Mouse (Mus musculus): ENCODE results near the gene Dnah8. TPM values are rescaled to one million over a fixed set of nuclear protein-coding genes. Genes with fewer than 3 reads are reported as not detected.
A peak's percentile ranks its signal among the peaks of the same experiment; 100 is the strongest.

Gene Dnah8
- polyA plus RNA-seq, 1 experiment from 2014 or later = 0.43 TPM

GRCm38 (mm10) chr17:30734770-30735169 lies 110.6 kb downstream of the Dnah8 start:
- Histone ChIP-seq H3K36me3 (ENCODE audit: insufficient read depth, low read length) (no peaks in the 10 kb centered on the region), H3K27me3 (ENCODE audit: insufficient read depth, low read length) (no peaks in the 10 kb centered on the region), H3K27ac (no peak overlapping the region), H3K9ac (ENCODE audit: low read depth, low read length) (no peak overlapping the region), H3K4me1 (replicated peaks; ENCODE audit: insufficient read depth, low read length) (no peaks in the 10 kb centered on the region), H3K4me3 (replicated peaks; ENCODE audit: low read depth, low read length) (no peak overlapping the region), H3K4me2 (ENCODE audit: low read length) (no peak overlapping the region), H3K9me3 (replicated peaks; ENCODE audit: low read length) (no peaks in the 10 kb centered on the region)
- no peak for TF ChIP-seq CTCF (IDR thresholded peaks at IDR 0.05; ENCODE audit: low read depth)
- no peak for DNase-seq (ENCODE audit: low spot score)
- WGBS = 89% methylated on average over 8 of the region's 8 CpGs
- ATAC-seq (replicated peaks; ENCODE audit: low FRiP score, low read depth) = no peak

DNA sequence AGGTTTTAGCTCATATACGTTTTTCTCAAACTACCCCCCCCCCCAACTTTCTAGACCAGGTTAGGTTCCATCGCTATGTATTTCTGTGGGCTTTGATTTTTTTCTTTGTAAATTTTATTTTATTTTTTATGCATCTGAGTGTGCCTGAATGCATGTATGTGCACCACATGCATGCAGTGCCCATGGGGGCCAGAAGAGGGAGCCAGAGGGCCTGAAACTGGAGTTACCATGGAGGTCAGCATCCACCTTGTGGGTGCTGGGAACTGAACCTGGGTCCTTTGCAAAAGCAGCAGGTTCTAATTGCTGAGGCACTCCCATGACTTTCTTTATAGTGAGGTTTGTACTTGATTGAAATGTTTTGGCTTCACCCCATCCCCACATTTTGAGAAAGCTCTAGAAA lies 111.3 kb downstream of the Dnah8 start:
- no peak; the same call in 1 of the 2 replicates for TF ChIP-seq CTCF (IDR thresholded peaks at IDR 0.05; ENCODE audit: low read depth)
- WGBS = 89% methylated on average over 2 of the region's 2 CpGs
- no peak for DNase-seq (ENCODE audit: low spot score)
- Histone ChIP-seq H3K9ac (ENCODE audit: low read depth, low read length) (no peak overlapping the region), H3K9me3 (replicated peaks; ENCODE audit: low read length) (no peaks in the 10 kb centered on the region), H3K27me3 (ENCODE audit: insufficient read depth, low read length) (no peaks in the 10 kb centered on the region), H3K27ac (no peak overlapping the region), H3K36me3 (ENCODE audit: insufficient read depth, low read length) (no peaks in the 10 kb centered on the region), H3K4me1 (replicated peaks; ENCODE audit: insufficient read depth, low read length) (no peaks in the 10 kb centered on the region), H3K4me2 (ENCODE audit: low read length) (no peak overlapping the region), H3K4me3 (replicated peaks; ENCODE audit: low read depth, low read length) (no peak overlapping the region)
- ATAC-seq (replicated peaks; ENCODE audit: low FRiP score, low read depth) = no peak

DNA sequence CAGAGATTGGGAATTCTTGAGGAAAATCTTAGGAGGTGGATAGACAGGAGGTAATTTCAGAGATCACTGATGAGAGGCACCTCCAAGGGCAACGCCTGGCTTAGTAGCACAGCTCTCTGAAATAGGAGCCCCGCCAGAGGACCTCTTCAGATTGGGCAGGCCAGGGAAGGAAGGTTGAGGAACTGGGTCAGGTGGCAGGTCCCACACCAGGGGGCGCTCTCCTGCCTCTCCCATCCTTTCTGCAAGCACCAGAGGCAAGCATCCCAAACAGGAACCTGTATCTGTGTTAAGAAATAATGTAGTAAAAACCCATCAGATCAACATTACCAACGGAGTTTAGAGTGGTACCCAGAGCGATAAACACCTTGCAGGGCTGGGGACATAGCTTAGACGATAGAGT lies 113.6 kb downstream of the Dnah8 start:
- TF ChIP-seq CTCF (IDR thresholded peaks at IDR 0.05; ENCODE audit: low read depth) = peak; percentile 68
- H3K4me1 ChIP-seq (replicated peaks; ENCODE audit: insufficient read depth, low read length) = no peaks in the 10 kb centered on the region
- H3K4me3 ChIP-seq (replicated peaks; ENCODE audit: low read depth, low read length) = no peak overlapping the region
- no peak overlapping the region for H3K9ac ChIP-seq (ENCODE audit: low read depth, low read length)
- no peak overlapping the region for H3K27ac ChIP-seq
- H3K27me3 ChIP-seq (ENCODE audit: insufficient read depth, low read length) = no peaks in the 10 kb centered on the region
- H3K9me3 ChIP-seq (replicated peaks; ENCODE audit: low read length) = no peaks in the 10 kb centered on the region
- 44% methylated on average over 6 of the region's 6 CpGs for WGBS
- peak; percentile 61 for DNase-seq (ENCODE audit: low spot score)
- no peak overlapping the region for H3K4me2 ChIP-seq (ENCODE audit: low read length)
- H3K36me3 ChIP-seq (ENCODE audit: insufficient read depth, low read length) = no peaks in the 10 kb centered on the region
- ATAC-seq (replicated peaks; ENCODE audit: low FRiP score, low read depth) = no peak

DNA sequence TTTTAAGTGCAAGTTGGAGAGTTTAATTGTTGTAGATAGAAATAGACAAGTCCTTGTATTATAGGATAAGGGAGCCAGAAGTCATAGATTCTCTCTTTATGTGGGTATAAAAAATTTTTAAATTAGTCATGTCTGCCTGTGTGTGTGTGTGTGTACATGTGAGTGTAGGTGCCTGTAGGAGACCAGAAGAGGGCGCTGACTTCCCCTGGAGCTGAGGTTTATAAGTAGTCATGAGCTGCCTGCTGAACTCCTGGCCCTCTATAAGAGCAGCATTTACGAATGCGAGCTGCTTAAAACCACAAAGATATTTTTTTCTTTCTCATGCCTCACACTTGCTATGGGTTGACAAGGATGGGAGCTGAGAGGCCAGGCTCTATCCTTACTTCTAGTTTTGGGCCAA lies 115.6 kb downstream of the Dnah8 start:
- Histone ChIP-seq H3K4me3 (replicated peaks; ENCODE audit: low read depth, low read length) (no peak overlapping the region), H3K27me3 (ENCODE audit: insufficient read depth, low read length) (no peaks in the 10 kb centered on the region), H3K9ac (ENCODE audit: low read depth, low read length) (no peak overlapping the region), H3K4me1 (replicated peaks; ENCODE audit: insufficient read depth, low read length) (no peaks in the 10 kb centered on the region), H3K36me3 (ENCODE audit: insufficient read depth, low read length) (no peaks in the 10 kb centered on the region), H3K4me2 (ENCODE audit: low read length) (no peak overlapping the region), H3K27ac (no peak overlapping the region), H3K9me3 (replicated peaks; ENCODE audit: low read length) (no peaks in the 10 kb centered on the region)
- ATAC-seq (replicated peaks; ENCODE audit: low FRiP score, low read depth) (no peak), DNase-seq (ENCODE audit: low spot score) (no peak)
- 97% methylated on average over 3 of the region's 3 CpGs for WGBS
- TF ChIP-seq CTCF (IDR thresholded peaks at IDR 0.05; ENCODE audit: low read depth) = no peak

DNA sequence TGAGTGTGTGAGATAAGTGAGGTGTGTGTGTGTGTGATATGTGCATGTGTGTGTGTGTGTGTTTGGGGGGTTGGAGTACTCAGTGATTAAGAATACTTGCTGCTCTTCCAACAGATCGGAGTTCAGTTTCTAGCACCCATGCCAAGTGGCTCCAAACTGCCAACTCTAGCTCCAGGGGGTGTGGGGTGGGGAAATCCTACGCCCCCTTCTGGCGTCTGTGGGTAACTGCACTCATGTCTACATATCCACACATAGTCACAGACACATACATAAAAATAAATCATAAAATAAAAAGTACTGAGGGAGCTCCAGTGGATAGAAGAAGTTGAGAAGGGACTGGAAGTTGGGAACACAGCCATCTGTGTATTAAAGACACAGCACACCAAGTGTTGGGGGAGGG lies 119.8 kb downstream of the Dnah8 start:
- no peak for TF ChIP-seq CTCF (IDR thresholded peaks at IDR 0.05; ENCODE audit: low read depth)
- DNase-seq (ENCODE audit: low spot score) (no peak), ATAC-seq (replicated peaks; ENCODE audit: low FRiP score, low read depth) (no peak)
- Histone ChIP-seq H3K9me3 (replicated peaks; ENCODE audit: low read length) (no peaks in the 10 kb centered on the region), H3K27ac (no peak overlapping the region), H3K27me3 (ENCODE audit: insufficient read depth, low read length) (no peaks in the 10 kb centered on the region), H3K9ac (ENCODE audit: low read depth, low read length) (no peak overlapping the region), H3K4me3 (replicated peaks; ENCODE audit: low read depth, low read length) (no peak overlapping the region), H3K4me1 (replicated peaks; ENCODE audit: insufficient read depth, low read length) (no peaks in the 10 kb centered on the region), H3K4me2 (ENCODE audit: low read length) (no peak overlapping the region), H3K36me3 (ENCODE audit: insufficient read depth, low read length) (no peaks in the 10 kb centered on the region)
- WGBS = 75% methylated on average over 3 of the region's 3 CpGs

GRCm38 (mm10) chr17:30746056-30747024 lies 122.2 kb downstream of the Dnah8 start:
- Histone ChIP-seq H3K36me3 (ENCODE audit: insufficient read depth, low read length) (no peaks in the 10 kb centered on the region), H3K27ac (no peak overlapping the region), H3K4me3 (replicated peaks; ENCODE audit: low read depth, low read length) (no peak overlapping the region), H3K4me1 (replicated peaks; ENCODE audit: insufficient read depth, low read length) (no peaks in the 10 kb centered on the region), H3K9ac (ENCODE audit: low read depth, low read length) (no peak overlapping the region), H3K9me3 (replicated peaks; ENCODE audit: low read length) (no peaks in the 10 kb centered on the region), H3K27me3 (ENCODE audit: insufficient read depth, low read length) (no peaks in the 10 kb centered on the region), H3K4me2 (ENCODE audit: low read length) (no peak overlapping the region)
- ATAC-seq (replicated peaks; ENCODE audit: low FRiP score, low read depth) (no peak), DNase-seq (ENCODE audit: low spot score) (peak; percentile 68)
- WGBS = 40% methylated on average over 29 of the region's 29 CpGs
- TF ChIP-seq CTCF (IDR thresholded peaks at IDR 0.05; ENCODE audit: low read depth) = peak; percentile 93
